Comparison of ENCODE assay signal across 8 mouse cellular contexts in the genomic region with DNA sequence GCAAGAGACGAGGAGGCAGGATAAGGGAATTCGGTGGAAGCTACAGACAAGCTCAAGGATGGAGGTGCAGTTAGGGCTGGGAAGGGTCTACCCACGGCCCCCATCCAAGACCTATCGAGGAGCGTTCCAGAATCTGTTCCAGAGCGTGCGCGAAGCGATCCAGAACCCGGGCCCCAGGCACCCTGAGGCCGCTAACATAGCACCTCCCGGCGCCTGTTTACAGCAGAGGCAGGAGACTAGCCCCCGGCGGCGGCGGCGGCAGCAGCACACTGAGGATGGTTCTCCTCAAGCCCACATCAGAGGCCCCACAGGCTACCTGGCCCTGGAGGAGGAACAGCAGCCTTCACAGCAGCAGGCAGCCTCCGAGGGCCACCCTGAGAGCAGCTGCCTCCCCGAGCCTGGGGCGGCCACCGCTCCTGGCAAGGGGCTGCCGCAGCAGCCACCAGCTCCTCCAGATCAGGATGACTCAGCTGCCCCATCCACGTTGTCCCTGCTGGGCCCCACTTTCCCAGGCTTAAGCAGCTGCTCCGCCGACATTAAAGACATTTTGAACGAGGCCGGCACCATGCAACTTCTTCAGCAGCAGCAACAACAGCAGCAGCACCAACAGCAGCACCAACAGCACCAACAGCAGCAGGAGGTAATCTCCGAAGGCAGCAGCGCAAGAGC. TPM values are rescaled to one million over a fixed set of nuclear protein-coding genes. Genes with fewer than 3 reads are reported as not detected.
DNase-seq lines count a peak whose midpoint lies in the region; ATAC-seq and TF ChIP-seq lines count a peak whose summit lies in the region.

No protein-coding gene starts in this region.

- peak; percentile 43 for ATAC-seq in common myeloid progenitor, adult 5-6 weeks (replicated peaks; ENCODE audit: low read depth, poor library complexity, severe bottlenecking)
- ATAC-seq in intestine, embryonic 15.5 days, result 0 out of 2 replicates have a peak, but pooled peaks have one; percentile 39
- ATAC-seq in liver, embryonic 15.5 days (ENCODE audit: insufficient read depth), result no peak

- peak overlapping the region; percentile 70 for H3K4me2 ChIP-seq in intestine, embryonic 15.5 days (replicated peaks)
- H3K4me2 ChIP-seq in liver, embryonic 15.5 days, result peak overlapping the region; percentile 13; the same call in 1 of the 2 replicates

- H3K4me1 ChIP-seq in thymus, adult 2 months (replicated peaks; ENCODE audit: control insufficient read depth, insufficient read depth, low read length), result peaks cover 2% of the 10 kb centered on the region; the same call in 1 of the 2 replicates
- H3K4me1 ChIP-seq in intestine, embryonic 15.5 days (replicated peaks), result 0 out of 2 replicates have a peak, but pooled peaks cover 7% of the 10 kb centered on the region
- H3K4me1 ChIP-seq in liver, embryonic 15.5 days (replicated peaks), result no peaks in the 10 kb centered on the region

- no peaks in the 10 kb centered on the region for H3K9me3 ChIP-seq in intestine, embryonic 15.5 days
- H3K9me3 ChIP-seq in liver, embryonic 15.5 days (replicated peaks), result no peaks in the 10 kb centered on the region

- no peak for TF ChIP-seq CTCF in thymus, adult 2 months (IDR thresholded peaks at IDR 0.05; ENCODE audit: borderline replicate concordance, control insufficient read depth, extremely low read depth, insufficient read depth, low read length, poor library complexity)

- no peak for TF ChIP-seq POLR2A in thymus, adult 2 months (IDR thresholded peaks at IDR 0.05; ENCODE audit: control insufficient read depth, extremely low read depth, insufficient read depth, low read length, poor library complexity)

- H3K27ac ChIP-seq in thymus, adult 2 months (ENCODE audit: control insufficient read depth, insufficient read depth, low read length), result no peak overlapping the region
- no peak overlapping the region for H3K27ac ChIP-seq in intestine, embryonic 15.5 days
- H3K27ac ChIP-seq in liver, embryonic 15.5 days (replicated peaks), result no peak overlapping the region

- H3K4me3 ChIP-seq in thymus, adult 2 months (ENCODE audit: control insufficient read depth, insufficient read depth, low read length), result peak overlapping the region; percentile 24
- H3K4me3 ChIP-seq in intestine, embryonic 15.5 days (replicated peaks), result peak overlapping the region; percentile 29
- H3K4me3 ChIP-seq in liver, embryonic 15.5 days (replicated peaks), result no peak overlapping the region

- H3K27me3 ChIP-seq in thymus, adult 2 months (ENCODE audit: control insufficient read depth, insufficient read depth, low read length), result peaks cover 2% of the 10 kb centered on the region; the same call in 1 of the 2 replicates
- peaks cover 26% of the 10 kb centered on the region for H3K27me3 ChIP-seq in intestine, embryonic 15.5 days (replicated peaks)
- peaks cover 48% of the 10 kb centered on the region for H3K27me3 ChIP-seq in liver, embryonic 15.5 days

- WGBS in thymus, adult 2 months, result 5% methylated on average over 22 of the region's 30 CpGs
- WGBS in intestine, embryonic 15.5 days, result 21% methylated on average over 30 of the region's 30 CpGs
- 17% methylated on average over 29 of the region's 30 CpGs for WGBS in liver, embryonic 15.5 days (ENCODE audit: insufficient replicate concordance)

- no peaks in the 10 kb centered on the region for H3K36me3 ChIP-seq in thymus, adult 2 months (ENCODE audit: control insufficient read depth, insufficient read depth, low read length)
- no peaks in the 10 kb centered on the region for H3K36me3 ChIP-seq in intestine, embryonic 15.5 days
- no peaks in the 10 kb centered on the region for H3K36me3 ChIP-seq in liver, embryonic 15.5 days (replicated peaks)

- no peak for DNase-seq in thymus, adult 2 months
- DNase-seq in thymus, postnatal 0 days (ENCODE audit: low spot score), result no peak
- DNase-seq in gastrocnemius, postnatal 25 days, result peak; percentile 12
- peak; percentile 7 for DNase-seq in right cerebral cortex, postnatal 14 days
- no peak for DNase-seq in ovary, postnatal 10 days (ENCODE audit: low spot score)

- H3K9ac ChIP-seq in intestine, embryonic 15.5 days, result no peak overlapping the region
- no peak overlapping the region for H3K9ac ChIP-seq in liver, embryonic 15.5 days

RNA-seq across cellular contexts. Expression of gene Ar, which starts 1.3 kb away (rescaled TPM):
- 0.59 and 0.71 TPM in 2 replicates for polyA plus RNA-seq in thymus, adult 2 months (2012; rRNA removed)
- 0.22 and 0.28 TPM in 2 replicates for polyA plus RNA-seq in thymus, postnatal 0 days (2015; fragmentation: Nextera tagmentation; extraction: Ambion mirVana)
- 0.05 and 0.27 TPM in 2 replicates for total RNA-seq in common myeloid progenitor, adult 5-6 weeks (2017)
- 10 to 100 TPM in 1 of 2 experiments, 1 to 10 TPM in 1; 7.1 to 13.4 TPM for total RNA-seq in gastrocnemius, postnatal 25 days (2021)
- 0.20 and 0.26 TPM in 2 replicates for polyA plus RNA-seq in intestine, embryonic 15.5 days (2015; fragmentation: Nextera tagmentation; extraction: Ambion mirVana)
- 0.02 TPM in 2 replicates for polyA plus RNA-seq in liver, embryonic 15.5 days (2015; fragmentation: Nextera tagmentation; extraction: Ambion mirVana)

Comparison
In these comparisons a context has a peak if more than half of its experiments do, and no peak if none do; other contexts are left out.
1. DNase-seq: peak in gastrocnemius, postnatal 25 days (single experiment) and right cerebral cortex, postnatal 14 days (single experiment); none in thymus, adult 2 months (single experiment), thymus, postnatal 0 days (single experiment) and ovary, postnatal 10 days (single experiment).